Mouse (Mus musculus): ENCODE results near the gene Gm45717. TPM values are rescaled to one million over a fixed set of nuclear protein-coding genes. Genes with fewer than 3 reads are reported as not detected.

Gene Gm45717
- polyA plus RNA-seq, 1 experiment = not detected

- WGBS = 69% methylated on average over 15 of the region's 15 CpGs
- 0 out of 2 replicates have a peak, but pooled peaks cover 2% of the 10 kb centered on the region for H3K4me1 ChIP-seq (ENCODE audit: control insufficient read depth, insufficient read depth, low read length)
- TF ChIP-seq CTCF (IDR thresholded peaks at IDR 0.05; ENCODE audit: insufficient read depth, low read length) (no peak), POLR2A (IDR thresholded peaks at IDR 0.05; ENCODE audit: borderline replicate concordance, extremely low read depth, low read depth, low read length) (no peak)
- no peak overlapping the region for H3K4me3 ChIP-seq (replicated peaks; ENCODE audit: extremely low read depth, low read depth, low read length)
- peak; percentile 20 for DNase-seq
These were observed 53.5 kb downstream of the Gm45717 start for GRCm38 (mm10) chr7:140902036-140902875.

GRCm38 (mm10) chr7:140900220-140900619 lies 55.5 kb downstream of the Gm45717 start, which contains the start of gene Cox8b:
Gene Cox8b (minus strand): TSS chr7:140900446.
- H3K4me3 ChIP-seq (replicated peaks; ENCODE audit: extremely low read depth, low read depth, low read length) = no peak within 1 kb of the TSS
- TF ChIP-seq POLR2A (IDR thresholded peaks at IDR 0.05; ENCODE audit: borderline replicate concordance, extremely low read depth, low read depth, low read length) = no peak
- no peak for TF ChIP-seq CTCF (IDR thresholded peaks at IDR 0.05; ENCODE audit: insufficient read depth, low read length)
- WGBS = 63% methylated on average over 10 of the region's 10 CpGs

More at GRCm38 (mm10) chr7:140900220-140900619, 55.5 kb downstream of the Gm45717 start, which contains the start of gene Cox8b:
- DNase-seq = no peak
- H3K4me1 ChIP-seq (ENCODE audit: control insufficient read depth, insufficient read depth, low read length) = 0 out of 2 replicates have a peak, but pooled peaks cover 2% of the 10 kb centered on the region

Other genes starting within 250 kb of the Gm45717 start
- gene Cyp2e1, start 192.2 kb downstream of the Gm45717 start, polyA plus RNA-seq (2012; rRNA removed) = 6.4 and 16.6 TPM in 2 replicates
- gene Syce1, start 168.1 kb downstream of the Gm45717 start, polyA plus RNA-seq (2012; rRNA removed) = 0.22 and 0.45 TPM in 2 replicates
- gene Zfp941, start 133.8 kb downstream of the Gm45717 start, polyA plus RNA-seq (2012; rRNA removed) = 0.06 and 0.19 TPM in 2 replicates
- 19.7 and 23.3 TPM in 2 replicates for gene Urah, start 120.9 kb downstream of the Gm45717 start, polyA plus RNA-seq (2012; rRNA removed)
- gene Scgb1c1, start 110.4 kb downstream of the Gm45717 start, polyA plus RNA-seq (2012; rRNA removed) = 45.0 and 76.2 TPM in 2 replicates
- gene Odf3, start 108.1 kb downstream of the Gm45717 start, polyA plus RNA-seq (2012; rRNA removed) = 0.24 TPM in 1 of 2 replicates, not detected in the other
- gene Gm45785, start 99.6 kb downstream of the Gm45717 start, polyA plus RNA-seq (2012; rRNA removed) = 2.2 TPM in 1 of 2 replicates, not detected in the other
- gene Ric8a, start 99.0 kb downstream of the Gm45717 start, polyA plus RNA-seq (2012; rRNA removed) = 112 and 138 TPM in 2 replicates
- 25.5 and 30.5 TPM in 2 replicates for gene Bet1l, start 98.4 kb downstream of the Gm45717 start, polyA plus RNA-seq (2012; rRNA removed)
- 48.8 and 70.4 TPM in 2 replicates for gene Psmd13, start 74.0 kb downstream of the Gm45717 start, polyA plus RNA-seq (2012; rRNA removed)
- gene Sirt3, start 73.6 kb downstream of the Gm45717 start, polyA plus RNA-seq (2012; rRNA removed) = 21.1 and 27.0 TPM in 2 replicates
- 46.7 and 104 TPM in 2 replicates for gene Cox8b, start 55.5 kb downstream of the Gm45717 start, polyA plus RNA-seq (2012; rRNA removed)
- gene Nlrp6, start 35.0 kb downstream of the Gm45717 start, polyA plus RNA-seq (2012; rRNA removed) = 0.07 and 0.31 TPM in 2 replicates
- gene Pgghg, start 14.5 kb downstream of the Gm45717 start, polyA plus RNA-seq (2012; rRNA removed) = 38.1 and 39.3 TPM in 2 replicates
- 3.2 and 5.2 TPM in 2 replicates for gene Ifitm5, start 5.6 kb downstream of the Gm45717 start, polyA plus RNA-seq (2012; rRNA removed)
- 1,180 and 1,190 TPM in 2 replicates for gene Ifitm2, start 50 bp upstream of the Gm45717 start, polyA plus RNA-seq (2012; rRNA removed)
- gene Ifitm1, start 11.3 kb upstream of the Gm45717 start, polyA plus RNA-seq (2012; rRNA removed) = 227 and 261 TPM in 2 replicates
- gene Ifitm3, start 54.8 kb upstream of the Gm45717 start, polyA plus RNA-seq (2012; rRNA removed) = 560 and 814 TPM in 2 replicates
- gene Ifitm6, start 62.0 kb upstream of the Gm45717 start, polyA plus RNA-seq (2012; rRNA removed) = 10.6 and 24.3 TPM in 2 replicates
- gene Gm17387, start 73.2 kb upstream of the Gm45717 start, polyA plus RNA-seq (2012; rRNA removed) = not detected in 2 replicates
- 0.33 and 0.36 TPM in 2 replicates for gene B4galnt4, start 105.2 kb upstream of the Gm45717 start, polyA plus RNA-seq (2012; rRNA removed)
- gene Pkp3, start 122.3 kb upstream of the Gm45717 start, polyA plus RNA-seq (2012; rRNA removed) = 23.8 and 47.7 TPM in 2 replicates
- gene Sigirr, start 144.6 kb upstream of the Gm45717 start, polyA plus RNA-seq (2012; rRNA removed) = 40.5 and 40.6 TPM in 2 replicates
- 2.8 and 10.7 TPM in 2 replicates for gene Ano9, start 161.9 kb upstream of the Gm45717 start, polyA plus RNA-seq (2012; rRNA removed)
- 22.9 and 24.1 TPM in 2 replicates for gene Ptdss2, start 166.4 kb upstream of the Gm45717 start, polyA plus RNA-seq (2012; rRNA removed)
- gene Rnh1, start 216.9 kb upstream of the Gm45717 start, polyA plus RNA-seq (2012; rRNA removed) = 128 and 195 TPM in 2 replicates
- 77.3 and 91.5 TPM in 2 replicates for gene Hras, start 238.1 kb upstream of the Gm45717 start, polyA plus RNA-seq (2012; rRNA removed)
- gene Lrrc56, start 238.2 kb upstream of the Gm45717 start, polyA plus RNA-seq (2012; rRNA removed) = 15.8 TPM in 2 replicates